Mouse (Mus musculus): ENCODE measurements around the gene Olfr984. TPM values are rescaled to one million over a fixed set of nuclear protein-coding genes. Genes with fewer than 3 reads are reported as not detected.
A peak's percentile ranks its signal among the peaks of the same experiment; 100 is the strongest.

The Olfr984 gene
- not detected for total RNA-seq (2022)

GRCm38 (mm10) chr9:40114106-40114505 lies at the start of gene Olfr984:
Gene Olfr984 (minus strand): TSS chr9:40114206.
- DNase-seq, result no peak

DNA sequence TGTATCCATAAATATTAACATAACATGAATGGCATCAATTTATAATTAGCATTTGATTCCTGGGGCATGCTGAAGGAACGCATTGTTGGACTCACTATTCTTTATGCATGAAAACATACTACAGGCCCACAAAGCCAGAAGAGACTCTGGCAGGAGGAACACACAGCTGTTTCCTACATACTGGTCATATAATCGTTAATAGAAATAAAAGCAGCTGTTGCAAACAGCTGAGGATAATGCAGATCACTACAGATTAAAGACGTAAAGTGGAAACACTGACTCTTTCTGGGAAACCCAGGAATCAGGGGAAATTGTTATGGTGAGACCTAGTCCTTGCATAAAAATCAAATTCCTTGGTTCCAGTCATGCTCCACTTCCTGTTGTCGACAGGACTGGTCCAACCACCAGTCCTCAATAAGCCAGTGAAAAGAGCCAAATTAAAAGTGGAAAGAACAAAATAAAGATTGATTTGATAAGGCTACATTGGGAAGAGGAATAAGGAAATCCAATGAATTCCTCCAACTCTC lies 41.2 kb upstream of the Olfr984 start:
- no peak for DNase-seq

GRCm38 (mm10) chr9:40141544-40141943 lies 27.5 kb upstream of the Olfr984 start:
- DNase-seq, result no peak

DNA sequence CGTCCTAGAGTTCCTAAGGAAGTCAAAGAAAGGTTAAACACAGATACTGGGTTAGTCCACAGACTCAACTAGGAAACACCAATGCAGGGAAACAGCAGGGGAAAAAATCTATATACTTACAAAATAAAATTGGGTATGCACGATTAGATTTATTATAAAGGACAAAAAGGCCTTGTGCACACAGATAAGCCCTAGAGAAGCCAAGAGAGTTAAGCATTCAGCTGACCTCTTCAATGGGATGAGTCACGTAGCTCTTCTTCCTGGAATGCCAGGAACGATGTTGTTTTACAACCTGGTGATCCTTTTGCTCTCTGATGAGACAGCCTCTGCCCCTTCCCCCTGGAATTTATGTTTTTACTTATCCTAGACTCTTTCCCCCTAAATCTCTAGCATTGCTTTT lies 25.5 kb upstream of the Olfr984 start:
- no peak for DNase-seq

GRCm38 (mm10) chr9:40136987-40137688 lies 23.1 kb upstream of the Olfr984 start:
- DNase-seq, result no peak

DNA sequence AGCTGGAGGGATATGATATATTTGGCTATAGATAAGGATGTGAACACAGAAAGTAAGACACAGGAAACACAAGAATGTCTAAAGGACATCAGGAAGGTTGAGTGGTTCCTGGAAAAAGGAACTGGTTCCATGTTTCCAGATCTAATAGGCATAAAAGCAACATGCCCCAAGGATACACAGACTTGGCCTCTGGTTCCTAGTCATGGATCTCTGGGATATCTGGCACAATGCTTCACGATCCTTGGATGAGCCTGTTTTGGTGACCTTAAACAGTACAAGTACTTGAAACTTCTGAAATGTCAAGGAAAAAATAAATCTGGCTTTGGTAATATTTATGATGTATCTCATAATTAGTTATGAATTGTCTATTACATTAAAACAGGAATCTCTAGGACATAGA lies 16.6 kb upstream of the Olfr984 start:
- peak; percentile 61 for DNase-seq

DNA sequence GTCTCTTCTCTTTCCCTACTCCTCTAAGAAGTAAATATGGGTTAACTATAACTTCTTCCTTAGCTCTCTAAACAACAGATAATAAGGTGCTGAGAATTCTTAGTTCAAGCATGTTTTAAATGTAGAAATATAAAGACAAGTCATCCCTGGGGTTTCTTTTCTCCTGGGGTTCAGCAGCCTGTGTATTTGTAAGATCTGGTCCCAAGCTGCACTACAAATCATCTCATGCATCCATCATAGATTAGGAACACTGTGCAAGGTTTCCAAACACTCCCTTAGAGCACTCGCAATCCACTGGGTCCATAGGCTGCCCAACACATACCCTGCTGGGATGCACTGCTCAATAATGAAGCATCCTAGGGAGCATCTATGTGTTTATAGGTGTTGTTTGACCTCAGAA lies 16.1 kb upstream of the Olfr984 start, which contains the start of gene Olfr985:
TSS of gene Olfr985 (minus strand) at position 101 of the 400 bp plus-strand sequence.
- no peak for DNase-seq

GRCm38 (mm10) chr9:40117287-40117659 lies 3.3 kb upstream of the Olfr984 start:
- no peak for DNase-seq

DNA sequence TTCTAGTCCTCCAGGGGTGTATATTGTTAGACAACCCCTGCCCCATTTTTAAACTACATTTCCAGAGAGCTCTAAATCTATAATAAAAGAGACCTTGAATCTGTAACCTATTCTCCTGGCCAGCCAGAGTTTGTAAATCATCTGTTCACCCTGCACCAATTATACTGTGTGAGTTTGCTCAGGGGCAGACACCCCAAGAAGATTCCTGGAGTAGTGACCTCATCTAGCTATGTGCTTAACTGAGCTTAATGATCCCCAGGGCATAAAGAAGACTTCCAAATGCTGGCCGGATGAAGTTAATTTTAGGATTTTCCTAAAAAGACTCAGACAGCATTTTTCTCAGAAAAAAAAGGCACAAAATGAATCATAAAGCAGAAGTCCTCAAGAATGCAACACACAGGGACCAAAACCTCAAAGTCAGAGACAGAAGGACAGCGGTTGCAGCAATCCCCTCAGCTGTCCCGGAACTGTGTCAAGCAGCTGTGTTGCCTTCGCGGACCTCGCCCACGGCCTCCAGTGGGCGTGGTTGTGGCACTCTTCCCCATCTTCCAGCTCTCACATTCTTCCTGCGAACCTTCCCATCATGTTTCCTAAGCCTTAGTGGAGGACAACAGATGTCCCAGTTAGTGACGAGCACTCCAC lies 2.8 kb upstream of the Olfr984 start:
- DNase-seq, result peak; percentile 64

DNA sequence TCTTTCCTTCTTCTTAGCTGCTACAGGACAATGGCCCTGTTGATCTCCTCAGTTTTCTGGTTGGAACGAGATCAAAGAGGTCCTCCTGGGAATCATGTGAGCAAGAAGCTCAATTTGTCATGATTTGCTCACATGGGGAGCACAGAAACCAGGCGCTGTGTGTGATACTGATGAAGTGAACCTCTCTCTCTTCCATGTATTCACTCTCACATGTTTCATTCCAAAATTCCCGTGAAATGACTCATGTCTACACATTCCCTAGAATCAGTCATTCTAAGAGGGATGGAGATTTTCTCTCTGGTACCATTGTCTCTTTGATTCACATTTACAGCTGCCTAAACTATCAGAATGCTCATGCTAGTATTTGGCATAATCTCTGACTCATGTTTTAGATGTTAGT lies 19.2 kb downstream of the Olfr984 start:
- DNase-seq, result no peak

GRCm38 (mm10) chr9:40093495-40093894 lies 20.5 kb downstream of the Olfr984 start, which contains the start of gene Olfr983:
Gene Olfr983 (minus strand): TSS chr9:40093595.
- no peak for DNase-seq

GRCm38 (mm10) chr9:40073529-40073928 lies 40.5 kb downstream of the Olfr984 start, which contains the start of gene Olfr982:
Gene Olfr982 (plus strand): TSS chr9:40073829.
- no peak for DNase-seq

GRCm38 (mm10) chr9:40050138-40050537 lies 63.9 kb downstream of the Olfr984 start:
- no peak for DNase-seq

Other genes starting within 250 kb of the Olfr984 start
- not detected for gene Olfr972, start 247.8 kb downstream of the Olfr984 start, total RNA-seq (2022)
- not detected for gene Olfr229, start 206.9 kb downstream of the Olfr984 start, total RNA-seq (2022)
- gene Olfr974, start 176.7 kb downstream of the Olfr984 start, total RNA-seq (2022), result not detected
- gene Olfr975, start 162.2 kb downstream of the Olfr984 start, total RNA-seq (2022), result not detected
- gene Olfr976, start 153.1 kb downstream of the Olfr984 start, total RNA-seq (2022), result not detected
- not detected for gene Olfr978, start 122.1 kb downstream of the Olfr984 start, total RNA-seq (2022)
- not detected for gene Olfr979, start 110.7 kb downstream of the Olfr984 start, total RNA-seq (2022)
- gene Olfr980, start 104.6 kb downstream of the Olfr984 start, total RNA-seq (2022), result not detected
- gene Olfr981, start 92.7 kb downstream of the Olfr984 start, total RNA-seq (2022), result not detected
- gene Olfr982, start 40.4 kb downstream of the Olfr984 start, total RNA-seq (2022), result not detected
- gene Olfr983, start 20.6 kb downstream of the Olfr984 start, total RNA-seq (2022), result not detected
- gene Olfr985, start 16.0 kb upstream of the Olfr984 start, total RNA-seq (2022), result under 1 TPM in 1 of 4 experiments, not detected in 3; 0.23 TPM
- gene Tmem225, start 33.9 kb upstream of the Olfr984 start, total RNA-seq (2022), result not detected
- under 1 TPM in 1 of 4 experiments, not detected in 3; 0.08 TPM for gene Olfr986, start 66.7 kb upstream of the Olfr984 start, total RNA-seq (2022)
- 1 to 10 TPM; 5.8 to 8.0 (median 6.7) TPM for gene Zfp202, start 78.1 kb upstream of the Olfr984 start, total RNA-seq (2022)
- gene Scn3b, start 155.0 kb upstream of the Olfr984 start, total RNA-seq (2022), result 10 to 100 TPM in 2 of 4 experiments, 1 to 10 TPM in 2; 8.7 to 14.7 (median 11.9) TPM